Mouse (Mus musculus) heart, adult 2 months (tissue): Measurements from ENCODE around the gene Tbx21.

ENCODE experiments used
- CTCF ChIP-seq: fragments of 200-600 bp; IDR thresholded peaks from 2 replicates; pipeline ENCODE4 v1.8.1; 2022; ENCODE audit warnings: antibody characterized with exemption, mild to moderate bottlenecking, moderate library complexity
- POLR2A ChIP-seq: fragments of 200-500 bp; IDR thresholded peaks from 2 replicates; pipeline ENCODE4 v1.6.1; 2011; ENCODE audit warnings: mild to moderate bottlenecking, low read depth, low read length, control low read depth; ENCODE audit not compliant: insufficient read depth

- TF ChIP-seq CTCF, result no peak
- TF ChIP-seq POLR2A, result no peak
These were observed 13.8 kb upstream of the Tbx21 start for GRCm38 (mm10) chr11:97128956-97129355.
